Mouse (Mus musculus) common myeloid progenitor, adult 5-6 weeks (primary cell): ENCODE measurements at regions not wholly inside any gene's neighbourhood (a gene's known extent, or its start where the extent isn't known, plus 50 kb on each side); places are given as distances from the start of the nearest gene placed in this dataset.

Experiments
- ATAC-seq: replicated peaks from 2 replicates; pipeline ENCODE4 v1.8.0; 2016; ENCODE audit warnings: low read depth, mild to moderate bottlenecking, moderate TSS enrichment, inconsistent platforms; ENCODE audit not compliant: poor library complexity, severe bottlenecking

- no peak for ATAC-seq
These were observed 53.6 kb upstream of the Actr3 start for GRCm38 (mm10) chr1:125488915-125489730.

DNA sequence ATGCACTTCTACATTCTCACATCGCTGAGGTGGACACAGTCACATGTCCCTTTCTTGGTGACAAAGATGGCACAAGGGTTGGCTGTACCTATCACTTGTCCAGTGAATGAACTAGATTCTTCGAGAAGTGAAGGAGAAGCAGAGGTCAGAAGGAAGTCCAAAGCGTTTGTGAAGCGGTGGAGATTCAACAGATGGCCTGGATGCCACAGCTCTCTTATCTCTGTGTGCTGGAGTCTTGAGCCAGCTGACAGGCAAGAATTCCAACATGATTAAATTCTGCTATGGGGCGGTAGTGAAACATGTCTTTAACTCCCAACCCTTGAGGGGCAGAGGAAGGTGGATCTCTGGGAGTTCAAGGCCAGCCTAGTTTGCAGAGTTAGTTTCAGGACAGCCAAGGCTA, 55.5 kb upstream of the Actr3 start:
- ATAC-seq = no peak

DNA sequence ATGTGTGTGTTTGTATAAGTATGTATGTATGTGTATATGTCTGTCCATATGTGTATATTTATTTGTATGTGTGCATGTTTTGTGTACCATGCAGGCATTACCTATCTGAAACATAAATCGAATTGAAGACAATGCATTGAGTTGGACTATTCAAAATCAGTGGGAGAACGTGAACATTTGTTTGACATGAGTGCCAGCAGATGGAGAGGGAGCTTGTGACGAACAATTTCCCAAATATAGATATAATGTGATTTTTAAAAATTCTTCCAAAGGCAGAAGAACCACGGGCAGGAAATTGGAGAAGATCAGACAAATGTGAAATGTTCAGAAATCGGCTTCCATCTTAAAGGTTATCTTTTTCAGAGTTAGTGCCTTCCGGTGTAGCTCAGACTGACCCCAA, 59.1 kb upstream of the Actr3 start:
- no peak for ATAC-seq

DNA sequence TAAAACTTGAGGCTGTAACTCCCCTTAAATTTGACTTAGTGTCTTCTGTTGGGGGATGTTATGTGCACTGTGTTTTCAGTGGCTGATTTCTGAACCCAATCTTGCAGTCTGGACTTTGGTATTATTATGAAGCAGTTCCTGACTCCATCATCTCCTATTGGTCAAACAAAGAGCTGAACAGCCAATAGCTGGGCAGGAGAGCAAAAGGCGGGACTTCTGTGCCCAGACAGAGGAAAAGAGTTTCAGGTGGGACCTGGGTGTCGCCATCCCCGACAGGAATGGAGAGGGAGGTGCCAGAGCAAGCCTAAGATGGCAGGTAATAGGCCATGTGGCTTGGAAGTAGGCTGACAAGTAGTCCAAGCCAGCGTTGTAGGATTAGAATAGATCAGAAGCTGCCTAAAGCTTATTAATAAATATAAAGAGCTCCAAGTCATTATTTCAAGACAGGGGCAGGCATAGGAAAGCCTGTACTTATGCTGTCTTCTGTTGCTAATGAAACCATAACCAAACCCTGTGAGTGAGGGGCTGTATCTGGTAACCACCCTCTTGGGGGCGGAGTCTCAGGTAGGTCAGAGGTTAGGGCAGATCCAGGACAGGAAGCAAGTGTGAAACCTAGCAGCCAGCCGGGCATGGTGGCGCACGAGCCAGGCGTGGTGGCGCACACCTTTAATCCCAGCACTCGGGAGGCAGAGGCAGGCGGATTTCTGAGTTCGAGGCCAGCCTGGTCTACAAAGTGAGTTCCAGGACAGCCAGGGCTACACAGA, 60.0 kb upstream of the Actr3 start:
- no peak for ATAC-seq

- no peak for ATAC-seq
These were observed 61.5 kb upstream of the Actr3 start for GRCm38 (mm10) chr1:125497006-125497405.

- ATAC-seq = no peak
These were observed 58.4 kb upstream of the Slc35f5 start for GRCm38 (mm10) chr1:125501964-125502517.

GRCm38 (mm10) chr1:125503878-125504277, 56.5 kb upstream of the Slc35f5 start:
- ATAC-seq = no peak

GRCm38 (mm10) chr1:125507786-125508514, 52.4 kb upstream of the Slc35f5 start:
- ATAC-seq = no peak

GRCm38 (mm10) chr1:125508594-125509257, 51.7 kb upstream of the Slc35f5 start:
- ATAC-seq = peak; percentile 90
